Mouse (Mus musculus) lung, postnatal 10 days (tissue): ENCODE measurements around the gene Wtip.
"Not testable (repeated sequence)": the region's sequence is repeated elsewhere in the genome, so short reads cannot be mapped to it uniquely, and the experiment has no call there.

ENCODE experiments used
- DNase-seq: peaks from one replicate; pipeline ENCODE4 v3.0.0; 2021

Gene Wtip

DNA sequence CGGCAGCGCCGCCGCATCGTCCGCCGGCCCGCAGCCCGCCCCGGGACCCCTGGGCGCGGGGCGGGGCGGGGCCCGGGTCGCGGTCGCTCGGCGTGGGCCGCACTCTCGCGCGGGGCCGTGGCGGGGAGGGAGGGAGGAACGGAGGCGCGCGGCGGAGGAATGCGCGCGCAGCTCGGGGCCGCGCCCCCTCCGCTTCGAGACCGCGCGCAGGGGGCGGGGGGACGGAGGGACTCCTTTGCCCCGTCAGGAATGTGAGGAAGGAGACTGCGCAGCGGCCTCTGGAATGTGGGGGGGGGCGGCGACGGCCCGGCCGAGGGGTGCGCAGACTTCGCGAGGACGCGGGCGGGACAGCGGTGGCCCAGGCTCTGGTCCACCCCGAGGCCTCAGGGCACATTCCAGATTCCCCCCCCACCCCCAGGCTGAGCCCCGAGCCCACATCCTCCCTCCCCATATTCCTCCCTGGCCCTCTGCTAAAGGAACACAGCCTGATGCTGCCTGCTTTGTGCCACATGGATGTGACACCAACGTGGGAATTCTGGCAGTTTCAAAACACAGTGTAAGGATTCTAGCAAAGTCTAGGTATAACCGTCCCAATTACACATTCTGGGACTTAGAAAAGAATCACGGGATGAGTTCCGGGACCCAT is at the start of gene Wtip:
Wtip (minus strand) TSS at position 152 of the 646 bp plus-strand sequence.
- DNase-seq = peak; percentile 94

DNA sequence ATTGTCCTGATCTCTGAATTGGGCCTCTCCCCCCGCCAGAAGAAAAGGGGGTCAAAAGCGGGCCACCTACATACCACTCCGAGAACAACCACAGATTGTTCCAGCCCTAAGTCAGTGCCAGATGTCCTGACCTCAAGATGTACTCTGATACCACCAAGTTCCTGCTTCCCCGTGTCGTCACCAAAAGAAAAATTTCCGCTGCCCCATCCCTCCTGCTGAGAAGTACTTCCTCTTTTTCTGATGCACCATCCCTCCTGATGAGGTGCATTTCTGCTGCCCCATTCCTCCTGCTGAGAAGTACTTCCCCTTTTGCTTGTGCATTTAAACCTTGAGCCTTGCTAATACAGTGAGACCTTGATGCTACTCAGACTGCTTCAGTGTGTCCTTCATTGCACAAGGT is 43.2 kb upstream of the Wtip start:
- not testable (repeated sequence) for DNase-seq

- no peak for DNase-seq
These were observed 39.2 kb upstream of the Wtip start for GRCm38 (mm10) chr7:34172251-34172650.

DNA sequence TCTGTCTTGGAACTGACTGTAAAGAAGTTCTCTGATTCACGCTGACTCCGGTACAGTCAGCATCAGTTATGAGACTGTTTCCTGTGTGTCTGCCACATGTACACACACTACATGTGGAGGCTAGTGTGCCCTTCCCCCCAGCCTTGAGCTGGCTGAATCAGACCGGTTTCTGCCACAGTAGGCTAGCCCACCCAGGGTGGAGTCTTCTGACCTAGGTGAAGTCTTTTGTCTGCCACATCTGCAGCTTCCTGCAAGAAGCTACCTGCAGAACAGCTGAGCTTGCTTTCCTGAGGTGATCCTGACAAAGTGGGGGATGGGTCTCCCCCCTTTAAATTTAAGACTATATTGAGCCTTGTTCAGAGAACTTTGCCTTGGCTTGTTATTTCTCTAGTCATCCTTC is 36.4 kb upstream of the Wtip start, which contains the start of gene Uba2:
Uba2 (minus strand) TSS at position 146 of the 400 bp plus-strand sequence.
- DNase-seq = no peak

DNA sequence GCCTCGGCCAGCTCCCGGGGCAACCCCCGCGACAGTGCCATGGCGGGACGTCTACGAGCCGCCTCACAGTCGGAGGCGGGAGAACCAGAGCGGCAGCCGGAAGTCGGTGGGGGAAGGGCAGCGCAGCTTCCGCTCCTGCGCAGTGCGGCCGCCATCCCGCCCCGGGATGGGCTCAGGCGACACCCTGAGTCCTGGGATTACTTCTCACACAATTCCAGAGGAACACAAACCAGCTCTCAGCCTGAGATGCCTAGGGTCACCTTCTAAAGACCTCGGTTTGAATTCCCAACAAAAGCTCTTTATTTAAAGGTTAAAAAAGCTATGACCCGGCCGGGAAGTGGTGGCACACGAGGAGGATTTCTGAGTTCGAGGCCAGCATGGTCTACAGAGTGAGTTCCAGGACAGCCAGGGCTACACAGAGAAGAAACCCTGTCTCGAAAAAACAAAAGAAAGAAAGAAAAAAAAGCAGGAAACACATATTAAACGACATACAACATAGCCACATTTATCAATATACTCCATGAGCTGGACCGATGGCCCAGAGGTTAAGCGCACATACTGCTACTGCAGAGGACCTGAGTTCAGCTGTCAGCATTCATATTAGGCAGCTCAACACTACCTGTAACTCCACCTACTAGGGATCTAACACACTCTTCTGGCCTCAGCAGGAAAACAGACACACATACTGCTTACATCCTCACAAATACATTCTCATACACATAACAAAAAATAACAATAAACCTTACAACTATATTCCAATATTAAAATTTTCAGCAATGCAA is 35.6 kb upstream of the Wtip start:
- peak; percentile 94 for DNase-seq

DNA sequence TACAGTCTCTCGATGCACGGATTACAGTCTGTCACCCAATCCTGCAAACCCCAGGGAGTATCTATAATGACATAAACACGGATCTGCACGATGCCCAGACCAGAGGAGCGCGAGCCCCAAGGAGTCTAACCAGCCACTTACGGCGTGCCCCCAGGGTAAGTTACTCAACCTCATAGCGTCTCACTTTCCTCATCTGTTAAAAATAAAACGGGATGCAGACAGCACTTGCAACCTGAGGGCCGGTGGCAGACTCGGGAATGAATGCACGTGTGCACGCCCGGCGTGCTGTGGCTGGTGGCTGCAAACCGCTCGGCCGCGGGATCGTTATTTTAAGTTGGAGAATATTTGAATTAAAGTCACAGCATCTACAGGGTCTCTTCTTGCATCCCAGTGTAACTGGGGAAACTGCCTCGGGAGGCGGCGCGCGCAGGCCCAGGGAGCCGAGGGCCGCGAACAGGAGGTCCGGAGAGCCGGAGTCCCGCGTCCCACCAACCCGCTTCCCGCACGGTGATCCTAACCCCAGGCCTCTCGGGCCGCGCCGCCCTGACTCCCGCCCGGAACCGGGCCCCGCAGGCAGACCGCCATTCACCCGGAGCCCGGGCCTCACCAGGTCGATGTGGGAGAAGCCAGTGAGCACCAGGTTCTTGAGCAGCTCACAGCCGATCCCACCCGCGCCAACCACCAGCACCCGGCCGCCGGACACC is 34.9 kb upstream of the Wtip start:
- DNase-seq = peak; percentile 9

DNA sequence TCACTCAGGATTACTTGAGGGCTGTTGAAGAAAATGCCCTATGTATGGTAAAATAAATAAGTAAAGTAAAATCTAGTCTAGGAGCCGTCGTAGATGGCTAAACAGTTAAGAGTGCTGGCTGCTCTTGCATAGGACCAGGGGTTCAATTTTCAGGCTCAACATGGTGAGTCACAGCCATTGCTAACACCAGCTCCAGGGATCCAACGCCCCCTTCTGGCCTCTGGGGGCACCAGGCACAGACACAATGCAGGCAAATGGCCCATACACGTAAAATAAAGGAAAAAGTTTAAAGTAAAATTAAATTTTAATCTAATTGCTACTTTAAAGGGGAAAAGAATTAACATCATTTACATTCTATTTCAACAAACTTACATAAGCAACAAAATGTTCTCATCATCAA is 33.8 kb upstream of the Wtip start:
- DNase-seq = peak; percentile 44

DNA sequence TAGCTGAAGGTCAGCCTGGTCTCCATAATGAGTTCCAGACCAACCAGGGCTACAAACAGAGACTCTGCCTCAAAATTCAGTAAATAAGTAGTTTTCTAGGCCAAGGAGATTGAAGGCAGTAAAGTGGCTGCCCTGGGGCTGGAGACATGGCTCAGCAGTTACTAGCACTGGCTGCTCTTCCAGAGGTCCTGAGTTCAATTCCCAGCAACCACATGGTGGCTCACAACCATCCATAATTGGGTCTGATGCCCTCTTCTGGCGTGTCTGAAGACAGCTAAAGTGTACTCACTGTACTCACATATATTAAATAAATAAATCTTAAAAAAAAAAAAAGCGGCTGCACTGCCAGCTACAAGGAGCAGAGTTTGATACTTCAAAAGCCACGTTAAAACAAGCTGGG is 32.9 kb upstream of the Wtip start:
- DNase-seq = no peak

- no peak for DNase-seq
These were observed 31.6 kb upstream of the Wtip start for GRCm38 (mm10) chr7:34164671-34165070.

GRCm38 (mm10) chr7:34159167-34159566 is 26.1 kb upstream of the Wtip start:
- no peak for DNase-seq

DNA sequence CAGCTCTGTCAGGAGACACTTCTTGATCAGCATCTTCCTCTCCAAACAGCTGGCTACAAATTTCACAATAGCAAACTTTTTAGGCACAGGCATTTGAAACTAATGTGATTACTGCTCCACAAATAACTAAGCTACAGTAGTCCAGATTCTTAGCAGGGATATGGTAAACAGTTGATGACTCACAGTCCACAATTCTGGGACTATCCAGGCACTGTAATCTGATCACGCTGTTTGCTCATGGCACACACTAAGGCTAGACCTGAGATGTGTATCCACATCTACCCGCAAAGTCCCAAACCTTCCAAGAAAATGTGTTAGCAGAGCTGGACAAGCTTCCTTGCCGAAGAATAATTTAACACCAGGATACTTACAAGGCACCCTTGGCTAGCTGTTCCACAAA is 24.9 kb upstream of the Wtip start:
- no peak for DNase-seq

- no peak for DNase-seq
These were observed 14.1 kb upstream of the Wtip start for GRCm38 (mm10) chr7:34147193-34147592.

- no peak for DNase-seq
These were observed 8.1 kb upstream of the Wtip start for GRCm38 (mm10) chr7:34141123-34141522.

- DNase-seq = no peak
These were observed 6.4 kb upstream of the Wtip start for GRCm38 (mm10) chr7:34139493-34139892.

GRCm38 (mm10) chr7:34134336-34134735 is 1.3 kb upstream of the Wtip start:
- DNase-seq = no peak

- peak; percentile 40 for DNase-seq
These were observed 551 bp downstream of the Wtip start for GRCm38 (mm10) chr7:34132355-34133079.

DNA sequence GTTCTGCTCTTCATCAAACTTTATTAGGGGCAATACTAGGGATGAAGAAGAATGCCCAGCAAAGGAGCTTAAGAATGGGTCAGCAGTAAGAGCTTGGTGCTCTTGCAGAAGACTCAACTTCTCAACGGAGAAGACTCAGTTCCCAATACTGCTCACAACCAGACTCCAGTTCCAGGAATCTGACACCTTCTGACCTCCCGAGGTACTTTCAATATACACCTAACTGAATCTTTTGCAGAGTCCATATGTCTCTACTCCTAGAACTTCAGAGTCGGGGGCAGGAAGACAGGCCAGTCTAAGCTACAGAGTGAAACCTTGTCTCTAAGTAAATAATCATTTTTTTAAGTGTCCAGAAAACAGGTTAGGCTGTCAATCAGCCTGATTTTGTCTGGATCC is 1.1 kb downstream of the Wtip start:
- no peak for DNase-seq

DNA sequence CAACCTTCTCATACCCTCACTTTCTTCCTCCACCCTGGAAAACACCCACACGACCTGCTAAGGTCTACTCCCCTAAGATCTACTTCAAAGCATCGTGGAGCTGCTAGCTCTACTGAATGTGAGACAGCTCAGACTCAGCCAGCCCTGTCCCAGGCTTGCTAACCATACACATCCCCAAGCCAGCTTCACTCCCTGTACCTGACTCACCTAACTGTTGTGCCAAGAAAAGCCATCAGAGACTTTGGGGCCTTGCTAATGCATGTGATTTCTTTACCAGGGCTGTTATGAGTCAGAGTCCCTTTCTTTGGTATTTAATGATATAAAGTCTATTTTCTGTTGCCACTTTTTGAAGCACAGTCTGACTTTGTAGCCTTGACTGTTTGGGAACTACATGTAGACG is 1.9 kb downstream of the Wtip start:
- DNase-seq = no peak

DNA sequence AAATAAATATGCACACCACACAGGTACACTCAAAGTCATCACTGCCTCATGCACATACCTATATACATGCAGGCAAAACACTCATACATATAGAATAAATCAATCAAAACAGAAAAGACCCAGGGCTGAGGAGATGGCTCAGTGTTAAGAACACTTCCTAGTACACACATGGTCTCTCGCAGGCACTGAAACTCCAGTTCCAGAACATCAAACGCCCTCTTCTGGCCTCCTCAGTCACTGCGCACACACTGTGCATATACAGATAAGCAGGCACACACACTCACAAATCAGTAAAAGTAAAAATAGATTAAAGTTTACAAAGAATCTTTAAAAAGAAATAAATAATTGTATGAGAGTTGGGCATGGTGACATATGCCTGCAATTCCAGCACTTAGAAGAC is 6.8 kb downstream of the Wtip start:
- DNase-seq = no peak

DNA sequence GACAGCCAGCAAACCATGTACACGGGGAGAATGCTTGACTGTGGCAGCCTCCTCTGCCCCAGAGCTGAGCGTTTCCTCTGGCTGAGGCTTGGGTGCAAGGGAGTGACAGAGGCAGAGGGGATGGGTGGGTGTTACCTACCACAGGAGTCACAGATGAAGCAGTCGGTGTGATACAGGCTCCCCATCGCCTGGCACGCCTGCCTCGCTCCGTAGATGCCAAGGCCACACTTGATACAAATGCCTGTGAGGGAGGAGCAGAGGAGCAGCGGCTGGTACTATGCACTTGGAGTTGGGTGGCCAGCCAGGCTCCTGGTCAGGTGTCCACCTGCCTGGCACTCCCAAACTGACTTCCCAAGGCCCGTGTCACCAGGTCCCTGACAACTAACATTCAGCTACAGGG is 7.7 kb downstream of the Wtip start:
- no peak for DNase-seq

DNA sequence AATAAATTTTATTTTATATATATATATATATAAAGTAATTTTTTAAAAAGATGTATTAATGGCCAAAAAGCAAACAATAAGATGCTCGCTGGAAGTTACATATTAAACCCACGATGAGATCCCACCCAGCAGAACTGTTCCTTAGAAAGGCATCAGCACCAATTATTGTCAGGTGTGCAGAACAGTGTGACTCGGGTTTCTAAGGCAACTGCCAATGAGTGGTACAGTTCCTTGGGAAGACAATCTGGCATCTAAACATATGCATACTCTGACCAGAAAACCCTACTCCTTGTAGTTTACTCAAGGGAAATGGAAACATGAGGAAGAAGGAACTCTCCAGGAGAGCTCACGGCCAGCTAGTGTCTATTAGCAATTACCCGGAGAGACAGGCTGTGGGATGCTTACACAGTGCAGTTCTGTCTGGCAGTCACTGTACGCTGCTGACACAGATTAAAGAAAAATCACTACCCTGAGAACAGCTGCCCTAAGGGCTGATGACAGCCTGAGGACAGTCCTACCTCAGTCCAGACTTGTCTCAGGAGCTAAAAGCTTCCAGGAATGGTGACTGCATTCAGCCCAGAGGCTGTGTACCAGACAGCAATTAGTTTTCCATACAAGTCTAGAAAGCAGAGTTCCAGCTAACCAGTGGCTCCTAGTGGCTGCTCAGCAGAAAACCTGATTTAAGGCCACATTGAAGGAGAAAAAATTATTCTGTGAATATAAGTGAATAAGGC is 9.9 kb downstream of the Wtip start:
- no peak for DNase-seq

GRCm38 (mm10) chr7:34120636-34121035 is 12.4 kb downstream of the Wtip start:
- not testable (repeated sequence) for DNase-seq
